Mouse (Mus musculus): ENCODE measurements around the gene Hdac4. TPM values are rescaled to one million over a fixed set of nuclear protein-coding genes. Genes with fewer than 3 reads are reported as not detected.

The Hdac4 gene
- polyA plus RNA-seq, 1 experiment from 2014 or later = 27.6 TPM

DNA sequence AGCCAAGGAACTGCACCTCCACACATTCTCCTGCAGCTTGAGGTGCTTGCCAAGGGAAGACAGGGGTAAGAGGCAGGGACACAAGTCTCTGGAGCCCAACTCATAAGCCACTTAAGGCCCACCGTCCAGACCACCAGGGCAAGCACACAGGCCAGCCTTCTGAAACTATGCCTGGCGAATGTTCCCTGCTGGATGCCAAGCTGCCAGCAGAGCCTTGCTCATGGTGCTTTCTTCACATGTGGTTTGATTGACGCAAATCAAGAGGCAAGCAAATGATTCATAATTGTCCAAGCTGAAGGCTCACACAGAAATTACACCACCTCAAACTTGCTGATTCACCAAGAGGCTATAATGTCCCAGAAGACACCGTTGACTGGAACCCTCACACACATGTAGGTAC, 108.7 kb downstream of the Hdac4 start:
- no peak overlapping the region for H3K9ac ChIP-seq (ENCODE audit: low read depth, low read length)
- H3K9me3 ChIP-seq (ENCODE audit: control insufficient read depth, low read length) = no peaks in the 10 kb centered on the region
- no peaks in the 10 kb centered on the region for H3K27me3 ChIP-seq (replicated peaks; ENCODE audit: control insufficient read depth, insufficient read depth, low read length)
- H3K36me3 ChIP-seq (ENCODE audit: control insufficient read depth, insufficient read depth, low read length) = no peaks in the 10 kb centered on the region
- ATAC-seq = no peak
- H3K27ac ChIP-seq (ENCODE audit: low read depth, low read length) = no peak overlapping the region
- peaks cover 4% of the 10 kb centered on the region; the same call in 1 of the 2 replicates for H3K4me1 ChIP-seq (ENCODE audit: control insufficient read depth, insufficient read depth, low read depth, low read length)
- WGBS = 80% methylated on average over 4 of the region's 4 CpGs
- H3K4me2 ChIP-seq (ENCODE audit: low read length) = no peak overlapping the region
- H3K4me3 ChIP-seq (ENCODE audit: low read length) = no peak overlapping the region

GRCm38 (mm10) chr1:92086277-92086813, 109.2 kb downstream of the Hdac4 start:
- H3K4me1 ChIP-seq (ENCODE audit: control insufficient read depth, insufficient read depth, low read depth, low read length) = peaks cover 4% of the 10 kb centered on the region; the same call in 1 of the 2 replicates
- no peaks in the 10 kb centered on the region for H3K9me3 ChIP-seq (ENCODE audit: control insufficient read depth, low read length)
- no peak overlapping the region for H3K9ac ChIP-seq (ENCODE audit: low read depth, low read length)
- 50% methylated on average over 1 of the region's 1 CpGs for WGBS
- no peaks in the 10 kb centered on the region for H3K27me3 ChIP-seq (replicated peaks; ENCODE audit: control insufficient read depth, insufficient read depth, low read length)
- H3K4me3 ChIP-seq (ENCODE audit: low read length) = no peak overlapping the region
- H3K36me3 ChIP-seq (ENCODE audit: control insufficient read depth, insufficient read depth, low read length) = no peaks in the 10 kb centered on the region
- no peak overlapping the region for H3K4me2 ChIP-seq (ENCODE audit: low read length)
- H3K27ac ChIP-seq (ENCODE audit: low read depth, low read length) = no peak overlapping the region
- no peak for ATAC-seq

DNA sequence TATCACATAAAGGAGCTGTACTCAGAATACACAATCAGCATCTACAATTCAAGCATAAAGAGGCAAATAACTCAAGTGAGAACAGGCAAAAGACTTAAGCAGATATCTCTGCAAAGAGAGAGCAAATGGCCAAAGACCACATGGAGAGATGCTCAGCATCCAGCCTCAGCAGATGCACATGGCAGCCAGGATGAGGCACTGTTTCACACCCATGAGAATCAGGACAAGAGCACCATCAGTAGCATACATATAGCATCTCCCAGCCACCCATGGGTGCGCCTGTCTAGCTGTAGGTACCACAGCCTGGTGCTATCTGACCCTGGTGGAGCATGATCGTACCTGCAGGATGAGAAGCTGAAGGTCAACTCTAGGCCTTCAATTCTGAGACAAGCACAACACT, 110.8 kb downstream of the Hdac4 start:
- 94% methylated on average over 2 of the region's 2 CpGs for whole genome bisulfite sequencing

GRCm38 (mm10) chr1:92084004-92084403, 111.5 kb downstream of the Hdac4 start:
- ATAC-seq = no peak
- Histone ChIP-seq H3K9me3 (ENCODE audit: control insufficient read depth, low read length) (no peaks in the 10 kb centered on the region), H3K4me1 (ENCODE audit: control insufficient read depth, insufficient read depth, low read depth, low read length) (no peaks in the 10 kb centered on the region; the same call in 1 of the 2 replicates), H3K27me3 (replicated peaks; ENCODE audit: control insufficient read depth, insufficient read depth, low read length) (no peaks in the 10 kb centered on the region), H3K4me3 (ENCODE audit: low read length) (no peak overlapping the region), H3K36me3 (ENCODE audit: control insufficient read depth, insufficient read depth, low read length) (no peaks in the 10 kb centered on the region), H3K9ac (ENCODE audit: low read depth, low read length) (no peak overlapping the region), H3K4me2 (ENCODE audit: low read length) (no peak overlapping the region), H3K27ac (ENCODE audit: low read depth, low read length) (no peak overlapping the region)
- WGBS = 72% methylated on average over 3 of the region's 3 CpGs

More for the DNA sequence above, 110.8 kb downstream of the Hdac4 start:
- no peaks in the 10 kb centered on the region; the same call in 1 of the 2 replicates for H3K4me1 ChIP-seq (ENCODE audit: control insufficient read depth, insufficient read depth, low read depth, low read length)
- no peak overlapping the region for H3K4me3 ChIP-seq (ENCODE audit: low read length)
- no peak overlapping the region for H3K4me2 ChIP-seq (ENCODE audit: low read length)
- no peak overlapping the region for H3K9ac ChIP-seq (ENCODE audit: low read depth, low read length)
- ATAC-seq = no peak
- H3K36me3 ChIP-seq (ENCODE audit: control insufficient read depth, insufficient read depth, low read length) = no peaks in the 10 kb centered on the region
- H3K27me3 ChIP-seq (replicated peaks; ENCODE audit: control insufficient read depth, insufficient read depth, low read length) = no peaks in the 10 kb centered on the region
- H3K9me3 ChIP-seq (ENCODE audit: control insufficient read depth, low read length) = no peaks in the 10 kb centered on the region
- H3K27ac ChIP-seq (ENCODE audit: low read depth, low read length) = no peak overlapping the region

GRCm38 (mm10) chr1:92082837-92083541, 112.5 kb downstream of the Hdac4 start:
- Histone ChIP-seq H3K9ac (ENCODE audit: low read depth, low read length) (no peak overlapping the region), H3K4me3 (ENCODE audit: low read length) (no peak overlapping the region), H3K4me2 (ENCODE audit: low read length) (no peak overlapping the region), H3K27ac (ENCODE audit: low read depth, low read length) (no peak overlapping the region), H3K9me3 (ENCODE audit: control insufficient read depth, low read length) (no peaks in the 10 kb centered on the region), H3K4me1 (ENCODE audit: control insufficient read depth, insufficient read depth, low read depth, low read length) (no peaks in the 10 kb centered on the region; the same call in 1 of the 2 replicates), H3K36me3 (ENCODE audit: control insufficient read depth, insufficient read depth, low read length) (no peaks in the 10 kb centered on the region), H3K27me3 (replicated peaks; ENCODE audit: control insufficient read depth, insufficient read depth, low read length) (no peaks in the 10 kb centered on the region)
- 78% methylated on average over 6 of the region's 6 CpGs for WGBS
- no peak for ATAC-seq

DNA sequence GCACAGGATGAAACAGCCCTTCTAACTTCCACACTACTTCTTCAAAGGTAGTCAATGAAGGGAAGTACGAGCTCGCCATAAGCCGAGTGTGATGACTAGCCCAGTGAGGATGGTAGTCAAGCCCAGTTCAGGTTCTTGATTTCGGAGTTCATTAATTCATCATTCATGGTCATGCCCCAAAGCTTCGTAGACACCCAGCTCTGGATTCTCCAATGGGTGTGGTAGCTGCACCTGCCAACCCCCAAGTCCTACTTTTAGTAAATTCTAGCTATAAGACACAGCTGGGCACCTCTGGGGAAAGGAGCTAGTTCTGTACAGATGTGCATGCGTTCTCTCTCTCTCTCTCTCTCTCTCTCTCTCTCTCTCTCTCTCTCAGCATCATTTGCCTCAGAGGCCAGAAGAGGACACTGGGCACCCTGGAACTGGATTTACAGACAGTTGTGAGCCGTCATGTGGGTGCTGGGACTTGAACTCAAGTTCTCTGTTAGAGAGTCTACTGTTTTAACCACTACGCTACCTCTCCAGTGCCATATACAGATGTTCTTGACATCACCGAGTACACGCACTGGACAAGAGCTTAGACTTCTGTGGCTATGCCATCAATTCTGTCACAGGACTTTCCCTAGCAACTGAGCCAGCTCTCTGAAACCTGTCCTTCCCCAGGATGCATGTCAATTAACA, 113.2 kb downstream of the Hdac4 start:
- no peaks in the 10 kb centered on the region for H3K36me3 ChIP-seq (ENCODE audit: control insufficient read depth, insufficient read depth, low read length)
- H3K4me2 ChIP-seq (ENCODE audit: low read length) = no peak overlapping the region
- no peaks in the 10 kb centered on the region for H3K27me3 ChIP-seq (replicated peaks; ENCODE audit: control insufficient read depth, insufficient read depth, low read length)
- H3K9me3 ChIP-seq (ENCODE audit: control insufficient read depth, low read length) = no peaks in the 10 kb centered on the region
- H3K4me3 ChIP-seq (ENCODE audit: low read length) = no peak overlapping the region
- no peak for ATAC-seq
- no peaks in the 10 kb centered on the region; the same call in 1 of the 2 replicates for H3K4me1 ChIP-seq (ENCODE audit: control insufficient read depth, insufficient read depth, low read depth, low read length)
- WGBS = 93% methylated on average over 10 of the region's 10 CpGs
- H3K9ac ChIP-seq (ENCODE audit: low read depth, low read length) = no peak overlapping the region
- no peak overlapping the region for H3K27ac ChIP-seq (ENCODE audit: low read depth, low read length)

DNA sequence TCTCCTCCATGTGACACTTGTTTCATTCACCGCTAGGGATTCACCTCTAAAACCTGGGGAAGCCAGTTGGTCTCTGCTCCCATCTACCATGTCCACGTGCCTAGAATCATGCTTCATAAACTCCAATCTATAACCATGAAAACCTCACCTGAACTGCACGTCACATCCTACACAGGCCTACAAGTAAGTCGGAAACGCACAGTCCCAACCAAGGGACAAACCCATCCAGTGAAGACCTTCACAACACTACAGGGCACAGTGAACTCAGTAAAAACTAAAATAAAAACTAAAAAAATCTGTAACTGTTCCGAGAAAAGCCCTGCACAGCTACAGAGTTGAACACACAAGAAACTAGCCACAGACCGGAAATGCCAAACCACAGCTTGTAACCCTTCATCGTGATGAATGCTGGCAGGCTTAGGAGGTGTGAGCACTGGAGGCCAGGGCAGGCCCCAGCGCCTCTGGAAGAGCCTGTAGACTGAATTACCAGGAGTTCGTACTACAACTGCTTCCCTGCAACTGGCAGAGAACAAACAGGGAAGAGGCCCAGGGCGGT, 115.4 kb downstream of the Hdac4 start:
- WGBS = 91% methylated on average over 11 of the region's 11 CpGs
- no peak overlapping the region for H3K27ac ChIP-seq (ENCODE audit: low read depth, low read length)
- peaks cover 3% of the 10 kb centered on the region for H3K4me1 ChIP-seq (ENCODE audit: control insufficient read depth, insufficient read depth, low read depth, low read length)
- no peak overlapping the region for H3K9ac ChIP-seq (ENCODE audit: low read depth, low read length)
- H3K36me3 ChIP-seq (ENCODE audit: control insufficient read depth, insufficient read depth, low read length) = no peaks in the 10 kb centered on the region
- no peaks in the 10 kb centered on the region for H3K9me3 ChIP-seq (ENCODE audit: control insufficient read depth, low read length)
- no peak overlapping the region for H3K4me2 ChIP-seq (ENCODE audit: low read length)
- H3K27me3 ChIP-seq (replicated peaks; ENCODE audit: control insufficient read depth, insufficient read depth, low read length) = no peaks in the 10 kb centered on the region
- no peak for ATAC-seq
- no peak overlapping the region for H3K4me3 ChIP-seq (ENCODE audit: low read length)

- no peaks in the 10 kb centered on the region for H3K36me3 ChIP-seq (ENCODE audit: control insufficient read depth, insufficient read depth, low read length)
- no peak overlapping the region for H3K4me2 ChIP-seq (ENCODE audit: low read length)
- H3K4me1 ChIP-seq (ENCODE audit: control insufficient read depth, insufficient read depth, low read depth, low read length) = peaks cover 3% of the 10 kb centered on the region
- no peak for ATAC-seq
- H3K9ac ChIP-seq (ENCODE audit: low read depth, low read length) = no peak overlapping the region
- no peaks in the 10 kb centered on the region for H3K9me3 ChIP-seq (ENCODE audit: control insufficient read depth, low read length)
- no peaks in the 10 kb centered on the region for H3K27me3 ChIP-seq (replicated peaks; ENCODE audit: control insufficient read depth, insufficient read depth, low read length)
- H3K4me3 ChIP-seq (ENCODE audit: low read length) = no peak overlapping the region
- 68% methylated on average over 6 of the region's 6 CpGs for WGBS
- H3K27ac ChIP-seq (ENCODE audit: low read depth, low read length) = no peak overlapping the region
These were observed 120.2 kb downstream of the Hdac4 start for GRCm38 (mm10) chr1:92075312-92075711.

GRCm38 (mm10) chr1:92074655-92075054, 120.8 kb downstream of the Hdac4 start:
- H3K4me2 ChIP-seq (ENCODE audit: low read length) = no peak overlapping the region
- WGBS = 95% methylated on average over 3 of the region's 3 CpGs
- no peak overlapping the region for H3K4me3 ChIP-seq (ENCODE audit: low read length)
- no peaks in the 10 kb centered on the region for H3K36me3 ChIP-seq (ENCODE audit: control insufficient read depth, insufficient read depth, low read length)
- H3K9me3 ChIP-seq (ENCODE audit: control insufficient read depth, low read length) = no peaks in the 10 kb centered on the region
- no peak overlapping the region for H3K27ac ChIP-seq (ENCODE audit: low read depth, low read length)
- no peak for ATAC-seq
- no peak overlapping the region for H3K9ac ChIP-seq (ENCODE audit: low read depth, low read length)
- H3K27me3 ChIP-seq (replicated peaks; ENCODE audit: control insufficient read depth, insufficient read depth, low read length) = no peaks in the 10 kb centered on the region
- peaks cover 3% of the 10 kb centered on the region for H3K4me1 ChIP-seq (ENCODE audit: control insufficient read depth, insufficient read depth, low read depth, low read length)

Measured in hindbrain, embryonic 16.5 days (tissue).